Mouse (Mus musculus) embryonic facial prominence, embryonic 15.5 days (tissue): ENCODE results near the gene Coasy. TPM values are rescaled to one million over a fixed set of nuclear protein-coding genes. Genes with fewer than 3 reads are reported as not detected.

Experiments
- ATAC-seq: fragments of 200-750 bp; cut with Nextera tagmentation; 2 replicates; pipeline ENCODE4 v1.8.0; 2017; ENCODE audit warnings: low read depth, moderate TSS enrichment; ENCODE audit not compliant: insufficient number of reproducible peaks, low FRiP score, low TSS enrichment
- H3K27ac ChIP-seq: fragments of 300-500 bp; sonication (generic); replicated peaks from 2 replicates; pipeline ENCODE4 v1.5.1; 2015; ENCODE audit warnings: mild to moderate bottlenecking, inconsistent platforms
- H3K27me3 ChIP-seq: fragments of 300-500 bp; sonication (generic); 2 replicates; pipeline ENCODE4 v1.6.1; 2015; ENCODE audit warnings: inconsistent platforms
- H3K36me3 ChIP-seq: fragments of 300-500 bp; sonication (generic); 2 replicates; pipeline ENCODE4 v1.6.1; 2015; ENCODE audit warnings: mild to moderate bottlenecking, inconsistent platforms
- H3K4me1 ChIP-seq: fragments of 300-500 bp; sonication (generic); 2 replicates; pipeline ENCODE4 v1.6.1; 2015; ENCODE audit warnings: inconsistent platforms
- H3K4me2 ChIP-seq: fragments of 300-500 bp; sonication (generic); replicated peaks from 2 replicates; pipeline ENCODE4 v1.6.1; 2015; ENCODE audit warnings: mild to moderate bottlenecking, inconsistent platforms
- H3K4me3 ChIP-seq: fragments of 300-500 bp; sonication (generic); replicated peaks from 2 replicates; pipeline ENCODE4 v1.5.1; 2015; ENCODE audit warnings: mild to moderate bottlenecking, inconsistent platforms
- H3K9ac ChIP-seq: fragments of 300-500 bp; sonication (generic); 2 replicates; pipeline ENCODE4 v1.6.1; 2015; ENCODE audit warnings: inconsistent platforms
- H3K9me3 ChIP-seq: fragments of 300-500 bp; sonication (generic); replicated peaks from 2 replicates; pipeline ENCODE4 v1.6.1; 2016; ENCODE audit warnings: inconsistent platforms
- WGBS: fragments of 180-500 bp; shearing (Covaris S2); methylation state at CpG from one replicate; pipeline ENCODE4 v1.1.7; 2015; 5-methylcytosine and 5-hydroxymethylcytosine counted together
- polyA plus RNA-seq: library from polyadenylated mRNA; unstranded; fragments of >200 nt; fragmentation: Nextera tagmentation; extraction: Ambion mirVana; gene quantifications from 2 replicates; pipeline ENCODE4 v1.2.1, GENCODE M21; 2015

Coasy gene
- polyA plus RNA-seq, 1 experiment from 2014 or later: 44.9 TPM

GRCm38 (mm10) chr11:101080421-101080820 lies 1.9 kb upstream of the Coasy start:
- Histone ChIP-seq H3K36me3 (peaks cover 8% of the 10 kb centered on the region; the same call in 1 of the 2 replicates), H3K9ac (no peak overlapping the region), H3K4me3 (no peak overlapping the region), H3K9me3 (no peaks in the 10 kb centered on the region), H3K27me3 (peaks cover 50% of the 10 kb centered on the region), H3K27ac (no peak overlapping the region), H3K4me2 (no peak overlapping the region), H3K4me1 (peaks cover 28% of the 10 kb centered on the region)
- 61% methylated on average over 5 of the region's 5 CpGs for WGBS
- no peak for ATAC-seq

GRCm38 (mm10) chr11:101081659-101082058 lies 706 bp upstream of the Coasy start:
- H3K4me2 ChIP-seq: peak overlapping the region; percentile 97
- H3K4me1 ChIP-seq: peaks cover 39% of the 10 kb centered on the region
- H3K36me3 ChIP-seq: peaks cover 14% of the 10 kb centered on the region; the same call in 1 of the 2 replicates
- H3K4me3 ChIP-seq: peak overlapping the region; percentile 71
- H3K27ac ChIP-seq: peak overlapping the region; percentile 90
- WGBS: 7% methylated on average over 10 of the region's 10 CpGs
- peaks cover 45% of the 10 kb centered on the region for H3K27me3 ChIP-seq
- H3K9ac ChIP-seq: peak overlapping the region; percentile 28
- no peaks in the 10 kb centered on the region for H3K9me3 ChIP-seq
- no peak for ATAC-seq

GRCm38 (mm10) chr11:101083083-101083697 lies 825 bp downstream of the Coasy start:
- Histone ChIP-seq H3K36me3 (peaks cover 14% of the 10 kb centered on the region; the same call in 1 of the 2 replicates), H3K27me3 (peaks cover 30% of the 10 kb centered on the region), H3K4me1 (peaks cover 49% of the 10 kb centered on the region), H3K27ac (peak overlapping the region; percentile 92), H3K9ac (peak overlapping the region; percentile 88), H3K4me3 (peak overlapping the region; percentile 71), H3K9me3 (no peaks in the 10 kb centered on the region), H3K4me2 (peak overlapping the region; percentile 97)
- ATAC-seq: no peak
- WGBS: 30% methylated on average over 19 of the region's 19 CpGs

- no peak overlapping the region for H3K27ac ChIP-seq
- 0 out of 2 replicates have a peak overlapping the region, but pooled peaks have one; percentile 3 for H3K9ac ChIP-seq
- no peak for ATAC-seq
- H3K4me2 ChIP-seq: no peak overlapping the region
- H3K36me3 ChIP-seq: peaks cover 22% of the 10 kb centered on the region
- H3K9me3 ChIP-seq: no peaks in the 10 kb centered on the region
- no peak overlapping the region for H3K4me3 ChIP-seq
- 73% methylated on average over 14 of the region's 14 CpGs for WGBS
- H3K27me3 ChIP-seq: peaks cover 20% of the 10 kb centered on the region
- peaks cover 53% of the 10 kb centered on the region for H3K4me1 ChIP-seq
Measured at GRCm38 (mm10) chr11:101084246-101084645, 1.9 kb downstream of the Coasy start.

- Histone ChIP-seq H3K4me3 (no peak overlapping the region), H3K36me3 (peaks cover 28% of the 10 kb centered on the region), H3K9me3 (no peaks in the 10 kb centered on the region), H3K4me2 (no peak overlapping the region), H3K27me3 (peaks cover 14% of the 10 kb centered on the region), H3K9ac (no peak overlapping the region), H3K4me1 (peaks cover 49% of the 10 kb centered on the region), H3K27ac (no peak overlapping the region)
- ATAC-seq: no peak
- WGBS: 90% methylated on average over 12 of the region's 12 CpGs
Measured at GRCm38 (mm10) chr11:101084811-101085210, 2.4 kb downstream of the Coasy start.

GRCm38 (mm10) chr11:101085617-101086322 lies 3.4 kb downstream of the Coasy start:
- Histone ChIP-seq H3K27me3 (peaks cover 5% of the 10 kb centered on the region; the same call in 1 of the 2 replicates), H3K36me3 (peaks cover 37% of the 10 kb centered on the region), H3K9me3 (no peaks in the 10 kb centered on the region), H3K4me2 (no peak overlapping the region), H3K4me3 (no peak overlapping the region), H3K4me1 (peaks cover 47% of the 10 kb centered on the region), H3K9ac (0 out of 2 replicates have a peak overlapping the region, but pooled peaks have one; percentile 80), H3K27ac (no peak overlapping the region)
- ATAC-seq: no peak
- WGBS: 90% methylated on average over 18 of the region's 18 CpGs

GRCm38 (mm10) chr11:101086323-101086674 lies 3.9 kb downstream of the Coasy start:
- H3K4me3 ChIP-seq: peak overlapping the region; percentile 72
- peak overlapping the region; percentile 92 for H3K4me2 ChIP-seq
- peak overlapping the region; percentile 80 for H3K9ac ChIP-seq
- 0 out of 2 replicates have a peak, but pooled peaks cover under 1% of the 10 kb centered on the region for H3K27me3 ChIP-seq
- H3K27ac ChIP-seq: peak overlapping the region; percentile 87
- peaks cover 46% of the 10 kb centered on the region for H3K4me1 ChIP-seq
- H3K36me3 ChIP-seq: peaks cover 42% of the 10 kb centered on the region
- no peak for ATAC-seq
- WGBS: 78% methylated on average over 6 of the region's 6 CpGs
- H3K9me3 ChIP-seq: no peaks in the 10 kb centered on the region

GRCm38 (mm10) chr11:101086756-101087681 lies 4.7 kb downstream of the Coasy start, which contains the start of gene Mlx:
Gene Mlx (plus strand): TSS chr11:101087277.
- Histone ChIP-seq H3K4me3 (peak within 1 kb of the TSS; percentile 72), H3K4me2 (peak within 1 kb of the TSS; percentile 92), H3K4me1 (peaks cover 39% of the 10 kb centered on the region), H3K9ac (peak within 1 kb of the TSS; percentile 80), H3K36me3 (peaks cover 49% of the 10 kb centered on the region), H3K27ac (peak within 1 kb of the TSS; percentile 87), H3K27me3 (no peaks in the 10 kb centered on the region), H3K9me3 (no peaks in the 10 kb centered on the region)
- ATAC-seq: peak; percentile 82
- WGBS: 1% methylated on average over 52 of the region's 52 CpGs

- 6% methylated on average over 8 of the region's 8 CpGs for WGBS
- H3K4me3 ChIP-seq: peak overlapping the region; percentile 72
- peak overlapping the region; percentile 87 for H3K27ac ChIP-seq
- H3K36me3 ChIP-seq: peaks cover 55% of the 10 kb centered on the region
- peak overlapping the region; percentile 92 for H3K4me2 ChIP-seq
- peak overlapping the region; percentile 80 for H3K9ac ChIP-seq
- H3K4me1 ChIP-seq: peaks cover 39% of the 10 kb centered on the region
- no peaks in the 10 kb centered on the region for H3K27me3 ChIP-seq
- no peaks in the 10 kb centered on the region for H3K9me3 ChIP-seq
- no peak for ATAC-seq
Measured at GRCm38 (mm10) chr11:101087682-101088055, 5.3 kb downstream of the Coasy start.

- H3K9me3 ChIP-seq: no peaks in the 10 kb centered on the region
- no peak overlapping the region for H3K4me2 ChIP-seq
- H3K36me3 ChIP-seq: peaks cover 62% of the 10 kb centered on the region
Measured at GRCm38 (mm10) chr11:101089931-101090330, 7.6 kb downstream of the Coasy start.

GRCm38 (mm10) chr11:101094930-101095313 lies 12.6 kb downstream of the Coasy start:
- peak overlapping the region; percentile 87 for H3K4me2 ChIP-seq
- H3K4me3 ChIP-seq: peak overlapping the region; percentile 94
- H3K9ac ChIP-seq: peak overlapping the region; percentile 65
- 1% methylated on average over 18 of the region's 18 CpGs for WGBS
- no peaks in the 10 kb centered on the region for H3K9me3 ChIP-seq
- H3K4me1 ChIP-seq: peaks cover 19% of the 10 kb centered on the region
- H3K27me3 ChIP-seq: no peaks in the 10 kb centered on the region
- H3K27ac ChIP-seq: peak overlapping the region; percentile 95; the same call in 1 of the 2 replicates
- H3K36me3 ChIP-seq: peaks cover 73% of the 10 kb centered on the region
- peak; percentile 34; the same call in 1 of the 2 replicates for ATAC-seq

More at GRCm38 (mm10) chr11:101089931-101090330, 7.6 kb downstream of the Coasy start:
- WGBS: 86% methylated on average over 1 of the region's 1 CpGs
- H3K4me3 ChIP-seq: no peak overlapping the region
- H3K9ac ChIP-seq: no peak overlapping the region
- H3K4me1 ChIP-seq: peaks cover 39% of the 10 kb centered on the region
- ATAC-seq: no peak
- H3K27ac ChIP-seq: no peak overlapping the region
- no peaks in the 10 kb centered on the region for H3K27me3 ChIP-seq
